Mouse (Mus musculus) ES-CJ7 (cell line): ENCODE data around the gene 4932429P05Rik.

Experiments
- DNase-seq: peaks from one replicate; pipeline ENCODE4 v3.0.0; 2011; ENCODE audit warnings: low read depth, low spot score

Gene 4932429P05Rik

DNA sequence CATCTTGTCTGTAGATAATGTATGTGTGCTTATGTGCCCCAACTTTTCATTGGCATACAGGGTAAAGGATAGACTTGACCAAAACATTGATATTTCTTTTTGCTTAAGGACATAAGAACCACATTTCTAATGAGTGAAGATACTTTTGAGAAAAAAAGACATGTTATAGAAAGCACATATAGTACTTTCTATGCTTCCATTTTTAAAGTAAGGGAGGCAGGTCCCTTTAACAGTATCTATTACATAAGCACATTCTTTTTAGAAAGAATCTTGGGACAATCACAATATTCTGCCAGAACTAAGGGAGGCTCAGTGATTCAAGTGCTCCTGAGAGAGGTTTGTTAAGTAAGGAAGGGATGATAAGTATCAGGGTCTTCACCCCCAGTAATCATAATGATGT, at the start of gene 4932429P05Rik:
TSS of gene 4932429P05Rik (plus strand) at position 301 of the 400 bp plus-strand sequence.
- no peak for DNase-seq
